Mouse (Mus musculus): Measurements from ENCODE around the gene Rxra. TPM values are rescaled to one million over a fixed set of nuclear protein-coding genes. Genes with fewer than 3 reads are reported as not detected.

Rxra gene
- polyA plus RNA-seq, 1 experiment: 4.9 TPM

- Histone ChIP-seq H3K27ac (ENCODE audit: control insufficient read depth, insufficient read depth, low read depth, low read length, poor library complexity) (no peak overlapping the region), H3K4me1 (ENCODE audit: control insufficient read depth, insufficient read depth, low read length) (no peaks in the 10 kb centered on the region; the same call in 1 of the 2 replicates), H3K4me3 (replicated peaks; ENCODE audit: control insufficient read depth, low read depth, low read length) (no peak overlapping the region)
- 83% methylated on average over 10 of the region's 10 CpGs for WGBS
- no peak for TF ChIP-seq POLR2A (IDR thresholded peaks at IDR 0.05; ENCODE audit: borderline replicate concordance, control insufficient read depth, low read depth, low read length)
- no peak for TF ChIP-seq CTCF (IDR thresholded peaks at IDR 0.05; ENCODE audit: control insufficient read depth, insufficient read depth, low read length)
Measured at GRCm38 (mm10) chr2:27761260-27761995, 85.2 kb downstream of the Rxra start.

- no peak overlapping the region for H3K4me3 ChIP-seq (replicated peaks; ENCODE audit: control insufficient read depth, low read depth, low read length)
- TF ChIP-seq POLR2A (IDR thresholded peaks at IDR 0.05; ENCODE audit: borderline replicate concordance, control insufficient read depth, low read depth, low read length): no peak
- no peak for TF ChIP-seq CTCF (IDR thresholded peaks at IDR 0.05; ENCODE audit: control insufficient read depth, insufficient read depth, low read length)
- no peak overlapping the region for H3K27ac ChIP-seq (ENCODE audit: control insufficient read depth, insufficient read depth, low read depth, low read length, poor library complexity)
- H3K4me1 ChIP-seq (ENCODE audit: control insufficient read depth, insufficient read depth, low read length): no peaks in the 10 kb centered on the region; the same call in 1 of the 2 replicates
- WGBS: 85% methylated on average over 9 of the region's 9 CpGs
Measured at GRCm38 (mm10) chr2:27761996-27762340, 85.7 kb downstream of the Rxra start.

GRCm38 (mm10) chr2:27762509-27762908, 86.3 kb downstream of the Rxra start:
- TF ChIP-seq POLR2A (IDR thresholded peaks at IDR 0.05; ENCODE audit: borderline replicate concordance, control insufficient read depth, low read depth, low read length) (no peak), CTCF (IDR thresholded peaks at IDR 0.05; ENCODE audit: control insufficient read depth, insufficient read depth, low read length) (no peak)
- Histone ChIP-seq H3K4me3 (replicated peaks; ENCODE audit: control insufficient read depth, low read depth, low read length) (no peak overlapping the region), H3K27ac (ENCODE audit: control insufficient read depth, insufficient read depth, low read depth, low read length, poor library complexity) (no peak overlapping the region), H3K4me1 (ENCODE audit: control insufficient read depth, insufficient read depth, low read length) (no peaks in the 10 kb centered on the region; the same call in 1 of the 2 replicates)
- 21% methylated on average over 12 of the region's 12 CpGs for WGBS

DNA sequence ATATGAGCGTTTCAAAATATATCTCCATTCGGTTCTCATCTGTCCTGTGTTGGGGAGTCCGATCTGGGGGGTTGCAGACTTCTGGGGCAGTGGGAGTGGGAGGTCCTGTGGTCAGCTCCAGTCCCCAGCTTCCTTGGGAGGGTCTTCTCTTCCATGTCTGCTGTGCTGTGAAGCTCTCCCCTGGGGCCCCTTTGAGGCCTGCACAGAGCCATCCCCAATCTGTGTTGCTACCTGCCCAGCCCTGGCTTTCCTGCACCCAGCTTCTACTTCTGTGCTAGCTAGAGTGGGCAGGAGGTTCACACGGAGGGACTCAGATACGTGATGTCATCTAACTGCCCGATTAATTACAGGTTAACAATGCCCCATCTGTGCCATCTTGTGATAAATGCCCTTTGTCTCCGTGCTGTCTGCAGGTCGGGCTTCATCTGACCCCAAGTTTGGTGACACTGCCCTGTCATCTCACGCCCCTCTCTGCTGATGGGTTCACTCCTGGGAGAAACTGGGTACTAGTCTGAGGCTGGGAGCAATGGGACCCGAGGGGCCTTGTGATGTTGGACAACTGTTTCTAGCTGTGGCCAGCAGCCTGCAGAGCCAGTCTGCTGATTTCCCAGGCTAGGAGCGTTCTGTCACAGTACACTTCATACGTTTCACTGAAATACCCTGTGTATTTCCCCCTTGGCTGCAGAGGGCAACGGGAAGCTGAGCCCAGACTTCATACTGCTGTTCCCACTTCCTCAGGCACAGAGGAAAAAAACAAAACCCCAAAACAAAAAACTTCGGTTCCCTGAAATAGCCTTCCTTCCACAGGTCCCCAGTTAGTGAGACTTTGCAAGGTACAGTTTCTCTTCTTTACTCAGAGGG, 86.9 kb downstream of the Rxra start:
- Histone ChIP-seq H3K4me3 (replicated peaks; ENCODE audit: control insufficient read depth, low read depth, low read length) (no peak overlapping the region), H3K27ac (ENCODE audit: control insufficient read depth, insufficient read depth, low read depth, low read length, poor library complexity) (no peak overlapping the region; the same call in 1 of the 2 replicates), H3K4me1 (ENCODE audit: control insufficient read depth, insufficient read depth, low read length) (no peaks in the 10 kb centered on the region)
- WGBS: 72% methylated on average over 14 of the region's 14 CpGs
- TF ChIP-seq CTCF (IDR thresholded peaks at IDR 0.05; ENCODE audit: control insufficient read depth, insufficient read depth, low read length) (no peak), POLR2A (IDR thresholded peaks at IDR 0.05; ENCODE audit: borderline replicate concordance, control insufficient read depth, low read depth, low read length) (no peak)

DNA sequence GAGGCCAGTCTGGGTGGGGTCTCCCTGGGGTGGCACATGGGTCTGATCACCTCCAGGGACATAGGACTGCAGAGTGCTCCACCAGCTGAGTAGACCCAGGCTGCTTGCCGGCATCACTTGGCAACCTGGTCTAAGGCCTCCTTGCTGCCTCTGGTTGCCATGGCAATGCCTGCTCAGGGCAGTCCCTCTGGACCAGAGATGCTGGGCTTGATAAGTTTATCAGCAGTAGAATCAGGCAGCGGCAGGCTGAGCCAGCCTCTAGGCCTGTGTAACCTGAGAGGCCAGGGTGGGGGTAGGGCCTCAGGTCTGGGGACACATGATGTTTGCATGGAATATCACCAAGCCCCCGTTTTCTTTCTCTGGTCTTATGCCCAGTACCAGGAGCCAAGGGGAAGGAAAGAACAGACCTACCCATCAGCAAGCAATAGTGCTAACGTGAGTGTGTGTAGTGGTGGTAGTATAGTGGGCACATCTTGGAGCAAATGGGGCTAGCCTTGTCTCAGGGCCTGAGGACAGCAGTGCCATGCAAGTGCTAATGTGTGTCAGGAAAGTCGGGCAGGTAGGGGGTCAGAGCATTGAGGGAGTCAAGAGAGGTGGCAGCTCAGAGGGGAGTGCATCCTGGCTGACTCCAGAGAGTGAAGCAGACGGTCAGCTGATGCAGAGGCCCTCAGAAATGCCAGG, 88.2 kb downstream of the Rxra start:
- H3K27ac ChIP-seq (ENCODE audit: control insufficient read depth, insufficient read depth, low read depth, low read length, poor library complexity): no peak overlapping the region
- TF ChIP-seq CTCF (IDR thresholded peaks at IDR 0.05; ENCODE audit: control insufficient read depth, insufficient read depth, low read length): no peak
- TF ChIP-seq POLR2A (IDR thresholded peaks at IDR 0.05; ENCODE audit: borderline replicate concordance, control insufficient read depth, low read depth, low read length): no peak
- no peaks in the 10 kb centered on the region for H3K4me1 ChIP-seq (ENCODE audit: control insufficient read depth, insufficient read depth, low read length)
- no peak overlapping the region for H3K4me3 ChIP-seq (replicated peaks; ENCODE audit: control insufficient read depth, low read depth, low read length)
- 60% methylated on average over 6 of the region's 6 CpGs for WGBS

DNA sequence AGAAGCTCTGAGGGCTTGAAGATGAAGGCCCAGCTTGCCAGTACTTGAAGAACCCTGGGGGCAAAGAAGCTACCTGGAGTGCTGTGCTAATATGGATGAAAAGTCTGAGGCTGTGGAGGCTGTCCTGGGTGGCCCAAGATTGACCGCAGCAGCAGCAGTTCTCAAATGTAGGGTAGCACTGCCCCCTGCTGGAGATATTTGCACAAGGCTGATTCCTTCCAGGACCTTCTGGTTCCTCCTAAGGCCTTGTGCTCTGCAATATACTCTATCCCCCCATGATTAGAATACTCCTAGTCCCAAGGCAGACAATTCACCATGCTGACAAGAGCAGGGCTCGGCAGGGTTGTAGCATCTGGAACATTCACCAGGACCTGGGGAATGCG, 88.7 kb downstream of the Rxra start:
- Histone ChIP-seq H3K4me1 (ENCODE audit: control insufficient read depth, insufficient read depth, low read length) (no peaks in the 10 kb centered on the region), H3K27ac (ENCODE audit: control insufficient read depth, insufficient read depth, low read depth, low read length, poor library complexity) (no peak overlapping the region), H3K4me3 (replicated peaks; ENCODE audit: control insufficient read depth, low read depth, low read length) (no peak overlapping the region)
- no peak for TF ChIP-seq POLR2A (IDR thresholded peaks at IDR 0.05; ENCODE audit: borderline replicate concordance, control insufficient read depth, low read depth, low read length)
- TF ChIP-seq CTCF (IDR thresholded peaks at IDR 0.05; ENCODE audit: control insufficient read depth, insufficient read depth, low read length): peak; percentile 83
- 39% methylated on average over 3 of the region's 3 CpGs for WGBS

DNA sequence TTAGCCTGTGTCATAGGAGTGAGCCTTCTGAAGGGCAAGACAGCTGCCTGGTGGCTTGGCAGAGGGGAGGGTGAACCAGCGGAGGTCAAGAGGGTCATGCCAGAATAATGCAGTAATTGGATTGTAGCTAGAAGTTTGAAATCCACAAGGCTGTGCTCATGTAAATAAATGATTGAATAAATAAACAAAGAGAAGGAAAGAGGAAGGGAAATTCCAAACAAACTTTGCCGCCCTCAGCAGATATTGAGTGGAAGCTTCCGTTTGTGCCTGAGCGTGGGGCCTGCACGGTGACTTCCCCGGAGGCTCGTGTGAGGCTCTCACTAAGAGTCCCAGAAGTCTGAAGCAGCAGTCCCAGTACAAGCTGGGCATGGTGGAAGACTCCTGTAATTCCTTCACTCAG, 91.5 kb downstream of the Rxra start:
- 71% methylated on average over 7 of the region's 7 CpGs for WGBS
- TF ChIP-seq CTCF (IDR thresholded peaks at IDR 0.05; ENCODE audit: control insufficient read depth, insufficient read depth, low read length) (no peak), POLR2A (IDR thresholded peaks at IDR 0.05; ENCODE audit: borderline replicate concordance, control insufficient read depth, low read depth, low read length) (no peak)
- no peak overlapping the region for H3K27ac ChIP-seq (ENCODE audit: control insufficient read depth, insufficient read depth, low read depth, low read length, poor library complexity)
- H3K4me3 ChIP-seq (replicated peaks; ENCODE audit: control insufficient read depth, low read depth, low read length): no peak overlapping the region
- H3K4me1 ChIP-seq (ENCODE audit: control insufficient read depth, insufficient read depth, low read length): no peaks in the 10 kb centered on the region

DNA sequence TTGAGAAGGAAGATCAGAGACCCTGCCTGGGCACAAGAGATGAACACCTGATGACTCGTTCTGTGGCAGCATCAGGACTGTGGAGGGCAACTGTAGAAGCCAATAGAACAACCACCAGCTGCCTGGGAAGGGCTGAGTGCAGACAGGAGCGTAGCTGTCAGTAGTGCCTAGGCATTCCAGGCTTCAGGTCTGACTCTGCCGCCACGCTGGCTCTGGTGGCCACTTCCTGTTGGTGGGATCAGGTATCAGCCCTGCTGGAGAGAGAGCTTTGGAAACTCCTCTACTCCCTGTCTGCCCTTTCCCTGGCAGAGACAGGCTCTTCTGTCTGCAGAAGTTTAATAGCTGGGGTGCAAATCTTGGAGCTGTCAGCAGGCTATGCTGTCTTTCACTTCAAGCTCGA, 93.5 kb downstream of the Rxra start:
- Histone ChIP-seq H3K27ac (ENCODE audit: control insufficient read depth, insufficient read depth, low read depth, low read length, poor library complexity) (no peak overlapping the region), H3K4me3 (replicated peaks; ENCODE audit: control insufficient read depth, low read depth, low read length) (no peak overlapping the region), H3K4me1 (ENCODE audit: control insufficient read depth, insufficient read depth, low read length) (no peaks in the 10 kb centered on the region)
- WGBS: 33% methylated on average over 5 of the region's 5 CpGs
- TF ChIP-seq CTCF (IDR thresholded peaks at IDR 0.05; ENCODE audit: control insufficient read depth, insufficient read depth, low read length): no peak
- TF ChIP-seq POLR2A (IDR thresholded peaks at IDR 0.05; ENCODE audit: borderline replicate concordance, control insufficient read depth, low read depth, low read length): no peak

Measured in bone marrow, adult 2 months (tissue).